Mouse (Mus musculus): ENCODE measurements around the gene Fhl4. TPM values are rescaled to one million over a fixed set of nuclear protein-coding genes. Genes with fewer than 3 reads are reported as not detected.

Fhl4 gene
- total and polyA plus RNA-seq, 3 experiments, result 0.87 to 1.8 (median 0.89) TPM

DNA sequence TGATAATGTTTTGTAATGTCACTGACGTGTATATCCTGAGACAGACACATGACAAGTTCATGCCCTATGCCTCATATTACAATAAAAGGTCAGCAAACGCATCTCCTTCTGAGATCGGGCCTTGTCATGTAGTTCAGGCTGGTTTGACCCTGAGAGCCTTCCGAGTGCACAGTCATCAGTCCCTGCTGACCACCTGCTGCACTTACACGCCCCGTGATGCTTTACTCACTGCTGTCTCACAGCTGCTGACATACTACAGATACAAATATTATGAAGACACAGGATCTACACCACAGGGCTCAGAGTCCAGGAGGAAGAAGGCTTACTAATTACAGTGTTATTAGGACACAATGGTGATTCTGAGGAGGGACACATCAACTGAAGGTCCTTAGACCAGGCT is 34.3 kb upstream of the Fhl4 start:
- H3K4me3 ChIP-seq (replicated peaks in 1 of 3; ENCODE audit: low read depth in 2 of 3, low read length in 2 of 3, poor library complexity in 1 of 3), result no peak overlapping the region
- in situ Hi-C loops (cut with MboI; ENCODE audit: low pct_ligation_motif_present, low pct_unique_long_range_greater_than_20kb, low sequenced_read_pairs) (no loop called here), dilution Hi-C loops (cut with MboI; ENCODE audit: extremely low pct_ligation_motif_present, extremely low pct_unique_long_range_greater_than_20kb, low sequenced_read_pairs) (no loop called here)
- no peak for DNase-seq (ENCODE audit: extremely low read depth)
- H3K9ac ChIP-seq (ENCODE audit: insufficient read depth, low read depth), result no peak overlapping the region
- H3K4me2 ChIP-seq (ENCODE audit: insufficient read depth, low read depth, poor library complexity, severe bottlenecking), result no peak overlapping the region
- H3K27me3 ChIP-seq (replicated peaks), result no peaks in the 10 kb centered on the region
- no peaks in the 10 kb centered on the region for H3K79me2 ChIP-seq (replicated peaks; ENCODE audit: control insufficient read depth, extremely low read depth, insufficient read depth, poor library complexity, severe bottlenecking)
- no peak for TF ChIP-seq NRF1 (IDR thresholded peaks at IDR 0.05; ENCODE audit: low read depth, low read length)
- TF ChIP-seq MAFK (IDR thresholded peaks at IDR 0.05; ENCODE audit: insufficient replicate concordance, low read length), result no peak
- TF ChIP-seq SIN3A (IDR thresholded peaks at IDR 0.05; ENCODE audit: low read length), result no peak
- no peak for TF ChIP-seq MXI1 (IDR thresholded peaks at IDR 0.05; ENCODE audit: low read depth, low read length)
- no peak for TF ChIP-seq RAD21 (IDR thresholded peaks at IDR 0.05; ENCODE audit: low read depth, low read length)
- TF ChIP-seq POLR2A (IDR thresholded peaks at IDR 0.05; ENCODE audit: low read depth, low read length), result no peak
- no peak for TF ChIP-seq MEF2A (IDR thresholded peaks at IDR 0.05; ENCODE audit: borderline replicate concordance, low read depth, low read length)
- TF ChIP-seq JUND (conservative IDR thresholded peaks at IDR 0.05; ENCODE audit: low read depth, low read length), result no peak
- no peak for TF ChIP-seq BHLHE40 (IDR thresholded peaks at IDR 0.05; ENCODE audit: low read depth, low read length)
- no peak for TF ChIP-seq ELF1 (IDR thresholded peaks at IDR 0.05; ENCODE audit: low read depth, low read length)
- TF ChIP-seq MYC (IDR thresholded peaks at IDR 0.05; ENCODE audit: low read depth, low read length), result no peak
- no peak for TF ChIP-seq ETS1 (conservative IDR thresholded peaks at IDR 0.05; ENCODE audit: low read depth, low read length)
- TF ChIP-seq CTCF (conservative IDR thresholded peaks at IDR 0.05 in 1 of 2, IDR thresholded peaks at IDR 0.05 in 1 of 2; ENCODE audit: low read depth in 2 of 2, low read length in 2 of 2), result no peak
- no peak for TF ChIP-seq POLR2AphosphoS2 (IDR thresholded peaks at IDR 0.05; ENCODE audit: low read depth, low read length)
- H3K36me3 ChIP-seq (replicated peaks in 1 of 2; ENCODE audit: control insufficient read depth in 1 of 2, insufficient read depth in 1 of 2, low read length in 1 of 2), result peaks cover 0 to 47% of the 10 kb centered on the region in 2 experiments
- H3K4me1 ChIP-seq (ENCODE audit: control insufficient read depth in 1 of 2, insufficient read depth in 2 of 2), result peaks cover 0 to 16% of the 10 kb centered on the region in 2 experiments; a peak in 1 of 4 replicates
- no peaks in the 10 kb centered on the region for H3K9me3 ChIP-seq (replicated peaks; ENCODE audit: low read length)
- H3K27ac ChIP-seq (ENCODE audit: insufficient read depth, low read depth), result no peak overlapping the region

DNA sequence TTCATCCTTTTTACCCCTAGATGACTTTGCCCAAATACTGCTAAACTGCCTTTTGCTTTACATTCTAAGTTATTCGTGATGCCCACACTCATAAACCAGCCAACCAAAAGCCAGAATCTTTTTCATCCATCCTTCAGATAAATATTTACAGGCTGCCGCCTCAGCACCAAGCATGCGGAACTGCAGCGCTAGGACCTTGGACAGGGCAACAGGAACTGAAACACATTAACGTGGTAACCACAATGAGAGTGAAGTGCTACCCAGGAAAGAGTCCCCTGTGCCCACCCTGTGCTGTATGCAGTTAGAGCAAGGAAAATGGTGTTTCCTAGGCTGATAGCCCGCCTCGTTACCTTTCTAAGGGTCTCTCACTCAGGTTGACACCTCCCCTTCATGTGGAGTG is 26.2 kb upstream of the Fhl4 start:
- Histone ChIP-seq H3K27me3 (replicated peaks) (no peaks in the 10 kb centered on the region), H3K4me2 (ENCODE audit: insufficient read depth, low read depth, poor library complexity, severe bottlenecking) (peak overlapping the region; percentile 91), H3K79me2 (replicated peaks; ENCODE audit: control insufficient read depth, extremely low read depth, insufficient read depth, poor library complexity, severe bottlenecking) (peaks cover 3% of the 10 kb centered on the region; the same call in 1 of the 2 replicates), H3K4me1 (ENCODE audit: control insufficient read depth in 1 of 2, insufficient read depth in 2 of 2) (peaks cover 8 to 23% of the 10 kb centered on the region in 2 experiments), H3K36me3 (replicated peaks in 1 of 2; ENCODE audit: control insufficient read depth in 1 of 2, insufficient read depth in 1 of 2, low read length in 1 of 2) (peaks cover 15 to 46% of the 10 kb centered on the region in 2 experiments), H3K27ac (ENCODE audit: insufficient read depth, low read depth) (no peak overlapping the region), H3K9me3 (replicated peaks; ENCODE audit: low read length) (peaks cover 4% of the 10 kb centered on the region), H3K9ac (ENCODE audit: insufficient read depth, low read depth) (no peak overlapping the region), H3K4me3 (replicated peaks in 1 of 3; ENCODE audit: low read depth in 2 of 3, low read length in 2 of 3, poor library complexity in 1 of 3) (peak overlapping the region in 2 of 3 experiments; percentile 7 to 65)
- TF ChIP-seq MYC (IDR thresholded peaks at IDR 0.05; ENCODE audit: low read depth, low read length), result no peak
- 0 out of 2 replicates have a peak, but pooled peaks have one; percentile 25 for TF ChIP-seq MAFK (IDR thresholded peaks at IDR 0.05; ENCODE audit: insufficient replicate concordance, low read length)
- TF ChIP-seq ELF1 (IDR thresholded peaks at IDR 0.05; ENCODE audit: low read depth, low read length), result peak; percentile 70
- no peak for TF ChIP-seq ZNF384 (IDR thresholded peaks at IDR 0.05; ENCODE audit: low read depth, low read length)
- TF ChIP-seq SIN3A (IDR thresholded peaks at IDR 0.05; ENCODE audit: low read length), result peak; percentile 100
- TF ChIP-seq BHLHE40 (IDR thresholded peaks at IDR 0.05; ENCODE audit: low read depth, low read length), result 0 out of 2 replicates have a peak, but pooled peaks have one; percentile 34
- peak; percentile 80 for TF ChIP-seq MAX (IDR thresholded peaks at IDR 0.05; ENCODE audit: low read length)
- peak; percentile 99 for TF ChIP-seq MXI1 (IDR thresholded peaks at IDR 0.05; ENCODE audit: low read depth, low read length)
- no peak for TF ChIP-seq POLR2A (IDR thresholded peaks at IDR 0.05; ENCODE audit: low read depth, low read length)
- peak; percentile 78 for TF ChIP-seq EP300 (IDR thresholded peaks at IDR 0.05; ENCODE audit: low read length)
- TF ChIP-seq IRF4 (IDR thresholded peaks at IDR 0.05; ENCODE audit: low read depth, low read length), result peak; percentile 88
- no peak for TF ChIP-seq CTCF (conservative IDR thresholded peaks at IDR 0.05 in 1 of 2, IDR thresholded peaks at IDR 0.05 in 1 of 2; ENCODE audit: low read depth in 2 of 2, low read length in 2 of 2)
- in situ Hi-C loops (cut with MboI; ENCODE audit: low pct_ligation_motif_present, low pct_unique_long_range_greater_than_20kb, low sequenced_read_pairs) (no loop called here), dilution Hi-C loops (cut with MboI; ENCODE audit: extremely low pct_ligation_motif_present, extremely low pct_unique_long_range_greater_than_20kb, low sequenced_read_pairs) (no loop called here)
- DNase-seq (ENCODE audit: extremely low read depth), result peak; percentile 77

Data from CH12.LX (cell line).